Mouse (Mus musculus): ENCODE measurements around the gene Ivd. TPM values are rescaled to one million over a fixed set of nuclear protein-coding genes. Genes with fewer than 3 reads are reported as not detected.
A peak's percentile ranks its signal among the peaks of the same experiment; 100 is the strongest.

Gene Ivd
- total RNA-seq, 2 experiments from 2014 or later: 122 to 189 TPM

DNA sequence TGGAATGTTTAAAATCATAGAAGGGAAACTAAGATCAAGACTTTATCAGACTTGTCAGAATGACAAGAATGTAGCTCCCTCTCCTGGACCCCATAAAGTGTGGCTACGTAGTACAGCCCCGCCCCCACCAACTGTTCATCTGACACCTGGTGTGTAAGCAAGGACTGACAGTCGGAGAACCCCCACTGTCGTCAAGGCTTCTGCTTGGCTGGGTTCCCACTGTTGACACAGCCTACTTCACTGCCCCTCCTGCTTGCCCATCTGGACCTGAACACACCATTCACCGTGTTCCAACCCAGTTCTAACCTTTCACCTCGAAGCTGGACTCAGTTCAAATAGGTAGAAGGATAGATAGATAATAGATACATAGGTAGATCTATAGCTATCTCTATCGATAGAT lies 15.5 kb upstream of the Ivd start:
- TF ChIP-seq CTCF (IDR thresholded peaks at IDR 0.05): no peak
- no peak for DNase-seq
- Histone ChIP-seq H3K4me3 (no peak overlapping the region), H3K27ac (no peak overlapping the region)
- intact Hi-C loops (cut with DNase I): no loop called here

DNA sequence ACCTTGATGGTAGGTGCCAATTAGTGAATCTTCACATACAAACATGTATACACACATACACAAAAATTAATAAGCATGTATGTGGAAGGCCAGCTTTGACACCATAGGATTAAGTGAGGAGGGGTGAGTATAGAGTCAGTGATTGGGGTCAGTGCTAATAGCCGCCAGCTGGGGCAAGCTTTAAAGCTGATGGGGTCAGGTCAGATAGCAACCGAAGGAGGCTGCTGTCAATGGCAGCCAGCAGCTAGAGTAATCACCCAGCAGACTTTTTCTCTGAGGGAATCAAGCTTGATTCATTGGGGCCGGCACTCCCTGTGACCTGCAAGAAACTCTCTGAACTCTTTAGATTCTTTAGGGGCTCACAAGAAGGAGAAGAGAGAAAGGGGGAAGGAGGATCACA lies 10.0 kb upstream of the Ivd start:
- no peak for TF ChIP-seq CTCF (IDR thresholded peaks at IDR 0.05)
- Histone ChIP-seq H3K27ac (no peak overlapping the region), H3K4me3 (no peak overlapping the region)
- intact Hi-C loops (cut with DNase I): no loop called here
- DNase-seq: no peak

DNA sequence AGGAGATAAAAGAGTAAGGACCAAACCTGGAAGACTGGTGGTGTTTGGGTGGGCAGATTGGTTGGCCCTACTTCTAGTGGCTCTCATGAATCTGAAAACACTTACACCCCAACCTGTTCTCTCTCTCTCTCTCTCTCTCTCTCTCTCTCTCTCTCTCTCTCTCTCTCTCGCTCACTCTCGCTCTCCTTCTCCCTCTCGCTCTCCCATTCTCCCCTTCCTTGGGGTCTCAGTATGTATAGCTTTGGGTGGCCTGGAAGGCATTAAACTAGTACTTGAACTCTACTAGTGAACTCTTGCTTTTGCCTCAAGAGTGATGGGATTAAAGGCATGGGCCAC lies 554 bp downstream of the Ivd start:
- Histone ChIP-seq H3K4me3 (peak overlapping the region; percentile 77), H3K27ac (peak overlapping the region; percentile 90)
- no peak for DNase-seq
- intact Hi-C loops (cut with DNase I): loop anchor here (5.0 kb wide), 1 partner anchor 50 kb away; the partner anchor contains the start of gene Knstrn
- no peak for TF ChIP-seq CTCF (IDR thresholded peaks at IDR 0.05)

DNA sequence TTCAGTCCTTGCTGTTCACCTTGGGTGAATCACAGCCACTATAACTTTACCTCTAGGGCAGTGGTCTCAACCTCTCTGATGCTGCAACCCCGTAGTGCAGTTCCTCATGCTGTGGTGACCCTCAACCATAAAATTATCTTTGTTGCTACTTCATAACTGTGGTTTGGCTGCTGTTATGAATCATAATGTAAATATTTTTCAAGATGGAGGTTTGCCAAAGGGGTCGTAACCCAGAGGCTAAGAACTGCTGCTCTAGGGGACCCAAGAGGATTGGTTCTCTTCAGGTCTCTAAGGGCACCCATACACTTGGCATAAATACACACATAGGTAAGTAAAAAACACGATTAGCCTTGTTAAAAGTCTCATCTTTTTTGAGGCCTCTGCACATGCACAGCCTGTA lies 8.8 kb downstream of the Ivd start:
- intact Hi-C loops (cut with DNase I): no loop called here
- Histone ChIP-seq H3K4me3 (no peak overlapping the region), H3K27ac (no peak overlapping the region)
- DNase-seq: no peak
- TF ChIP-seq CTCF (IDR thresholded peaks at IDR 0.05): no peak

DNA sequence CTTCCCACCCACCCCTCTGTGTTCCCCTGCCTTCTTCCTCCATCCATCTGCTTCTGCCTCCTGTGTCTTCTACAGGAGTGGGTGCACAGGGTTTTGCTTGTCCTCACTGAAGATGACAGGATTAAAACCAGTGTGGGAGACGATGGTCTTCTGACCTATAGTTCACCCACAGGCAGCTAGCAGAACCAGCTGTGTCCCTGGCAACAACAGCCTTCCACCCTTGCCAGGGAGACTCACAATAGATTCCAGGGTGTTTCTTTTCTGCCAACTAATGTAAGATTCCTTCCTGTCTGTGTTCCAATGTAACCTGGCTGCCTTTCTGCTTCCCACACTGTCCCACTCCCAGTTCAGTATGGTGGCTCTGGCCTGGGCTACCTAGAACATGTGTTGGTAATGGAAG lies 9.3 kb downstream of the Ivd start:
- Histone ChIP-seq H3K27ac (no peak overlapping the region), H3K4me3 (no peak overlapping the region)
- no peak for TF ChIP-seq CTCF (IDR thresholded peaks at IDR 0.05)
- intact Hi-C loops (cut with DNase I): no loop called here
- DNase-seq: no peak

DNA sequence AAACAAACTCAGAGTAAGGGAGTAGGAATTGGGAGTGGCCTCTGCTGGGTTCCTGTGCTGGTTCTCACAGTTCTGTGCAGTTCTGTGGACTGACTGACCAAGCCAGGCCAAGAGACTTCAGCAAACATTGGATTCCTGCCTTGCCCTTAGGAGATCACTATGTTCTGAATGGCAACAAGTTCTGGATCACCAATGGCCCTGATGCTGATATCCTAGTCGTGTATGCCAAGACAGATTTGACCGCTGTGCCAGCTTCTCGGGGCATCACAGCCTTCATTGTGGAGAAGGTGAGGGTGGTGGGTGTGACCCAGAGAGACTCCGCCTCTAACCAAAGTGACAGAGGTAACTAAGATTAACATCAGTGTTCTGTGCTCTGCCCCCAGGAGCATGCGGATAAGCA lies 11.3 kb downstream of the Ivd start:
- H3K4me3 ChIP-seq: no peak overlapping the region
- H3K27ac ChIP-seq: no peak overlapping the region
- intact Hi-C loops (cut with DNase I): no loop called here
- DNase-seq: no peak
- no peak for TF ChIP-seq CTCF (IDR thresholded peaks at IDR 0.05)

DNA sequence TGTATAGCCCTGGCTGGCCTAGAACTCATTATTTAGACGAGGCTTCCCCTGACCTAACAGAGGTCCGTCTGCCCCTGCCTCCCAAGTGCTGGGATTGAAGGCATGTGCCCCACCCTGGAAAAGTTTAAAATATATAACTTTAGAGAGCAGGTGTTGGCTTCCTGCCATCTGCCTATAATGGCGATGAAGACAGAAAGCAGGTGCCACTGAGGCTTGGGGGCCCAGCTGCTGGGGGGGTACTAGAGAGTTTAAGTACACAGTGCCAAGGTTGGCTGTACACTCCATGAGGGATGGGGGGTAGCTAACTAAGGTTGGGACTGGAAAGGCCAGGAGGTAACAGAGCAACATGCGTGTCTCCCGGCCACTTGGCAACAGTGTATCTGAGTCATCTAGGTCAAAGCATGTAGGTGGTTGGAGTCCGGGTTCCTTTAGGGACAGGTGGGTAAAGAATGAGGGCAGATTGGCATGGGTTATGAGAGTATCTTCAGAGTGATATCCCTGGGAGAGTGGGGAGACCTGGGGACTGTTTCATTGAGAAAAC lies 12.2 kb downstream of the Ivd start:
- H3K4me3 ChIP-seq: no peak overlapping the region

DNA sequence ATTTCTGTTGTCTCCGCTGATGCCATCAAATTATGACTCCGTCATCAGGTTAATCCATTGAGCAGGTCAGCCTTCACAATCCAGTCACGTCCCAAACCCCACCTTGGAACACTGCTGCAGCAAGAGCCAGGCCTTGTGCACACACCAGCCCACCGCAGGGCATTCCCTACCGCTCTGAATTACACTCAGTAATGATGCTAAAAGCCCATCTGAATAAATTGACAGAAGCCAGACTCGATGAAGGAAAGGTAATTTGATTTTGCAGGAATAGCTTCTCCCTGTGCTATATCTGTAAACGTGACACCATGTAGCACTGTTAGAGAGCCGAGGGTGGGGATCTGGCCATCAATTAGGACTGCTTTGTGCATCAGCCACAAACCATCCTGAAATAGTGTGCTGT lies 13.6 kb downstream of the Ivd start:
- Histone ChIP-seq H3K4me3 (no peak overlapping the region), H3K27ac (no peak overlapping the region)
- intact Hi-C loops (cut with DNase I): no loop called here
- no peak for TF ChIP-seq CTCF (IDR thresholded peaks at IDR 0.05)
- no peak for DNase-seq

More for the DNA sequence above, 12.2 kb downstream of the Ivd start:
- intact Hi-C loops (cut with DNase I): no loop called here
- H3K27ac ChIP-seq: no peak overlapping the region
- no peak for DNase-seq
- no peak for TF ChIP-seq CTCF (IDR thresholded peaks at IDR 0.05)

DNA sequence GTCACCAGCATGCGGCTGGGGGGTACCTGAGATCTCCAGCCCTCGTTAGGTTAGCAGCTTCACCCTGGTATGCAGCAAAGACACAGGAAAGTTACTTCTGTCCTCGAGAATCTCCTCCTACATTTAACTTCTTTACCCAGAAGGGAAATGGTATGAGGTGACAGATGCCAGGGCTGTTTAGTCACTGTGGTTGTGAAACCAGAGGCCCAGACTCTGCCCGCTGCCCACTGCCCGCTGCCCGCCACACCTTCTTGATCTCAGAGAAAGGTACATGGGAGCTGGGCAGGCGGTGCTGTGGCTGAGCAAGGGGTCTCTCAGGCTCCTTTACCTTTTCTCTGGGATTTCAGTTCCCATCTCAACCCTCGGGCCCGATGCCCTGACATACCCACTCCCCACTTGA lies 14.7 kb downstream of the Ivd start:
- Histone ChIP-seq H3K27ac (no peak overlapping the region), H3K4me3 (no peak overlapping the region)
- TF ChIP-seq CTCF (IDR thresholded peaks at IDR 0.05): no peak
- intact Hi-C loops (cut with DNase I): no loop called here
- DNase-seq: no peak

DNA sequence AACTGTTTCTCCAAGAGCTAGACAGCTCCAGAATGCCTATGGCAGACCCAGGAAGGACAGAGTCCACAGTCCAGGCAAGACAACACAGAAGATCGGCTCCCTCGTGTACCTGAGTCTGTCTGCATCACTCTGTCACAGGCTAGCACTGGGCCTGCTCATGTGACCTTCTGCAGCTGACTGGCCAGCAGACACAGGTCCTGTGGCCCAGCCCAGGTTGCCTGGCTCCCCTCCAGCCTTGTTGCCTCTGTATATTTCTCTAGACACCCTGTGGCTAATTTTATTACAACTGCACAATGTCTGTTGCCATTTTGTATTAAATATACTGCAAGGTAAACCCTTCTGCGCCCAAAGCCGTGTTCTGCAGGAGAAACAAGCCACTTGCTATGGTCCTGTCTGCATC lies 19.3 kb downstream of the Ivd start:
- no peak overlapping the region for H3K4me3 ChIP-seq
- H3K27ac ChIP-seq: no peak overlapping the region
- no peak for TF ChIP-seq CTCF (IDR thresholded peaks at IDR 0.05)
- no peak for DNase-seq
- intact Hi-C loops (cut with DNase I): no loop called here

DNA sequence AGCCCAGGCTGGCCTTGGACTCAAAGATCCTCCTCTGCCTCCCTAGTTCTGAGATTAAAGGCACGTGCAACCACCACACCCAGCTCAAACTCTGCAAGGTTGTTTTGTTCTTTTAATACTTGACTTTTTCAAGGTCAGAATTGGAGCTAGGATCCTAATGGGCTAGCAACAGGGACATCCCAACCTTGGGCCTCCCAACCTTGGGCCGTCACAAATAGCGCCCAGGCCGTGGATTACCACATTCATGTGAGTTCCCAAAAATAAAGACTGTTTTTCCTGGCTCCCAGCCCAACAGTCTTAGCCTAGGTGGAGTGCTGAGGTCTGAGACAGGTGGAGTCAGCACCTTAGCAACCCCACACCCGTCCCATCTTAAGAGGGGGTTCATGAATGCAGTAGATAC lies 20.2 kb downstream of the Ivd start:
- no peak for TF ChIP-seq CTCF (IDR thresholded peaks at IDR 0.05)
- Histone ChIP-seq H3K27ac (no peak overlapping the region), H3K4me3 (no peak overlapping the region)
- intact Hi-C loops (cut with DNase I): loop anchor here (2.0 kb wide), 1 partner anchor 117 kb away; no protein-coding TSS in a partner anchor
- no peak for DNase-seq

DNA sequence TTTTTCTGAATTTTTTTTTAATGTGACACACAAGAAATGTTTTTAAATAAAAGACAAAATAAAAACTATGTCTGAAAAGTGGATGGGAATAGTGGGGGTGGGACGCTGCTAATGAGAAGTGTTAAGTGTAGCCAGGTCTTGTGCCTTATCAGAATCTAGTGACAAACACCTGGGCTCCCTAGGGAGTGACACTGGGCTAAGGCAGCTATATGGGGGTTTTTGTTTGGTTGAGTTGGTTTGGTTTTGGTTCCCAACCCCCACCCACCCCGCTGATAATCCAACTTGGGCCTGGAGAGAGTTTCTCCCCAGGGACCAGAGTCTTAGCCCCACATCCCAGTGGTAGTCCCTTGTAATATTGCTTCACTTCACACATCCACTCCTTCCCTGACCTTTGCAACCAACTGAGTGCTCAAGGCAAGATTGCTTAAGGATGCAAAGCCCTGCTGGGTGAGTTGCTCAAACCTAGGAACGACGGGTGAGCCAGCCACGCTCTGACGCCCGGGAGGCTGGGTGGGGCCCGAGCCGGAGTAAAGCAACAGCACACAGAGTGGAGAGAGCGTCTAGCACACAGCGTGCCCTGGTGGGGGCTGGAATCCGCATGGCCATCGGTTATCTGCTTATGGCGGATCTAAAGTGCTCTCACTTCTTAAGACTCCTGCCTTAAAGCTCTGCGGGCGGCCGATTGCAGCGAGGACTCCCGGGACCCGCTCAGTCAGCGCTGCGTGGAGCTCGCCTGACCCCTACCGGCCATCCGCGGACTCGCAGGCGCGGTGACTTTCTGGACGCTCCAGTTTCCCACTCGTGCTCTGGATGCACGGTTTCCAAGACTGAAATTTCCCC lies 21.3 kb downstream of the Ivd start:
- peak; percentile 88 for DNase-seq
- H3K4me3 ChIP-seq: peak overlapping the region; percentile 71
- intact Hi-C loops (cut with DNase I): loop anchor here (1.0 to 2.0 kb wide), 4 partner anchors 93 to 180 kb away; partner anchors contain the start of gene Ankrd63
- TF ChIP-seq CTCF (IDR thresholded peaks at IDR 0.05): no peak
- peak overlapping the region; percentile 72 for H3K27ac ChIP-seq

DNA sequence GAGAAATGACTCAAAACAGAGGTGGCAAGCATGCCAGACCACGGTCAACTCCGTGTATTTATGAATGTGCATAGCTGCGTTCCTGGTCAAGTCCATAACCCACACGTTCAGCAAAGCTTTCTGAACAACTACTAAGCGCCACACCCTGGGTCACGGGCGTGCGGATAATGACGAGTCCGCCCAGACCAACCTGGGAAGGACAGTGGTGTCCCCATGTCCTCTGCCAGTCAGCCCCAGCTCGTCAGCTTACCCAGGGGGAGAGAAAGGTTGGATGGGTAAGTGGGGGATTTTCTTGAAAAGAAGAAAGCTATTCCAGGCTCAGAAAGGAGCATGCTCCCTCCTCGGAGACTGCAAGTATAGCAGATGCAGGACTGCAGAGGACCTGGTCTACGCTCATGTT lies 25.7 kb downstream of the Ivd start:
- no peak for DNase-seq
- Histone ChIP-seq H3K27ac (no peak overlapping the region), H3K4me3 (no peak overlapping the region)
- no peak for TF ChIP-seq CTCF (IDR thresholded peaks at IDR 0.05)
- intact Hi-C loops (cut with DNase I): no loop called here

All from gastrocnemius, adult 2 months (tissue).